Mouse (Mus musculus) left cerebral cortex, postnatal 4 days (tissue): ENCODE data around the gene Aco1. TPM values are rescaled to one million over a fixed set of nuclear protein-coding genes. Genes with fewer than 3 reads are reported as not detected.
"Not testable (repeated sequence)": the region's sequence is repeated elsewhere in the genome, so short reads cannot be mapped to it uniquely, and the experiment has no call there.

Experiments used
- DNase-seq: peaks from one replicate; pipeline ENCODE4 v3.0.0-alpha.2; 2022
- intact Hi-C: fragments of 180-260 bp; cut with DNase I; formaldehyde crosslinking; loops from one replicate; pipeline ENCODE4 v1.15.1; 2025
- total RNA-seq, 2 experiments: library from RNA; stranded (reverse); gene quantifications; 2 replicates each; pipeline ENCODE4 v1.2.3; 2021

Gene Aco1
- total RNA-seq: 10 to 100 TPM; 60.1 to 64.1 TPM

DNA sequence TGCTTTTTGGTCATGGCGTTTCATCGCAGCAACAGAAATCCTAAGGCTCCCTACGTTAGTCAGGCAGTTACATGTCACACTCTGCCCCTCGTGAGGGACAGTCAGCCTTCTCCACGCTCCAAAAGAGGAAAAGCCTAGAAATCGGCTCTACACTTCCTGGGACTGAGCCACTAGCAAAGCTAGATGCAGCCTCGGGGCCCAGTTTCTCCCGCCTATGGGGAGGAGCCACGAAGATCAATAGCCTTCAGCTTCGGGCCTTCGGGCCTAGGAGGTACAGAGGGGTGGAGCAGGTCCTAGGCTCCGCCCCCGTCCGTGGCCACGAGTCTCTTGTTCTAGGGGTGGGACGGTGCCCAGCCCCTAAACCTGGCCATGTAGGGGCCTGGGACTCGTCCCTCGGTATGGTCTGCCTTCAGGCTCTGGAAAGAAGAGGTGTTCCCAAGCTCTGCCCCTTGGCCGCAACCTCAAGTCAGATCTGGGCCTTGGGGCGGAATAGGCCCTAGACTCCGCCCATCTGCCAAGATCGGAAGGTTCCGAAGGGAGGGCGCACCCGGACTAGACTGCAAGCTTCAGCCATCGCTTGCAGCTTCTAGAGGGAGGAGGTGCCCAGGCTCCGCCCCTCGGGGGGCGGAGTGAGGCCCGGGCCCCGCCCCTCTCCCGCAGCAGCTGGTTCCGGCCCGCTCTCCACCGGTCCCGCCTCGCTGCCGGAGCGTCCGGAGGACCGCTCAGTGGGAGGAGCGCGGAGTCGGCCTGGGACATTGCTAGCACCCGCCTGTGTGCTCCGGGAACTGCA is at the start of gene Aco1:
Gene Aco1, plus strand, starts transcription at position 339 of the 790 bp plus-strand sequence.
- intact Hi-C loops: no loop called here
- peak; percentile 94 for DNase-seq

DNA sequence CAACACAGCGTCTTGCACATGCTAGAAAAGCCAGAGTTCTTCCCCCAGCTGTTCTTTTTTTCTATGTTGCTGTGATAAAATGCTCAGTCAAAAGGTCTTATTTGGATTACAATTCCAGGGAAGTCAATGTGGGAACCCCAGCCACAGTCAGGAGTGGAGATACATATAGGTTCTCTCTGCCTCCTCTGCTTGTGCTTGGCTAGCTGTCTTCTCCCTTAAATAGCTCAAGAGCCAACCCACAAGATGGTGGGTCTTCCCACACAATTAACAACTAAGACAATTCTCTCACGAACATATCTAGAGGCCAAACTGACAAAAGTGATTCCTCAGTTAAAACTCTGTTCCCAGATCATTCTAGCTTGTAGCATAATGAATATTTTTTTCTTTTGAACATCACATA is 47.9 kb upstream of the Aco1 start:
- intact Hi-C loops: no loop called here
- no peak for DNase-seq

DNA sequence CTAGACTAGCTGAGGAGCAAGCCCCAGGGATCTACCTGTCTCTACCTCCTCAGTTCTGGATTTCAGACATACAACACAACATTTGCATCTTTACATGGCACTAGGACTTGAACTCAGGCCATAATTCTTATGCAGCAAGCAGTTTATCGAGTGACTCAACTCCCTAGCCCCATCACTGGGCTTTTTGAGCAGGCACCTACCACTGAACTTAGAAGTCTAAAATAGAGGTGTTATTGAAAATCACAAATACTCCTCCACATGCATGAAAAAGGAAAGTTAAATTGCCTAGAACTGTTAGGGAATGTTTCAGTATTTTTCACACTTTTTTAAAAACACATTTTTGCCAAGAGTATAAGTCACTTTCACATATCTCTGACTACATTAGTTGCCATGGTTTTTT is 39.9 kb upstream of the Aco1 start:
- intact Hi-C loops: no loop called here
- no peak for DNase-seq

DNA sequence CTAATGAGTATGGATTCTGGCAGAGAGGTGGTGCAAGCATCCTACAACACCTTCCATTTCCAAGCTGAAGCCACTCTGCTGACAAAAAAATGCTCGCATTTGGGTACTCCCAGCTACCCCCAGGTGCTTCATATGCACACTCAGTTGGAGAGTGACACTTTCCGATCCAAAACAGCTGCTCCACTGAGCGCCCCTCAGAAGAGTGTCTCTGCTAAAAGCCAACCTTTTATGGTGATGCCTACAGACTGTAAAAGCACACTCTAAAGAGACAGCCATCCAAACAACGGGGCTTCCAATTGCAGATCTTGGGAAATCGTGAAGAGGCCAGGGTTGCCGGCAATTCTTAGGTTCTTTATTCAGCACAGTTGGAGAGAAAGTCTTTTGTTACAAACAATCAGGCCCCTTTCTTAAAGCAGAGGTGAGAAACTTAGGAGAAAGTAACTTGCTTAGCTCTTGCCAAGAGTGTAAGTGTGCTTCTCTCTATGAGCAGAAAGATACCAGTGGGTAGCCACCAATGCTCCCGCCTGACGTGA is 36.8 kb upstream of the Aco1 start:
- intact Hi-C loops: no loop called here
- DNase-seq: no peak

DNA sequence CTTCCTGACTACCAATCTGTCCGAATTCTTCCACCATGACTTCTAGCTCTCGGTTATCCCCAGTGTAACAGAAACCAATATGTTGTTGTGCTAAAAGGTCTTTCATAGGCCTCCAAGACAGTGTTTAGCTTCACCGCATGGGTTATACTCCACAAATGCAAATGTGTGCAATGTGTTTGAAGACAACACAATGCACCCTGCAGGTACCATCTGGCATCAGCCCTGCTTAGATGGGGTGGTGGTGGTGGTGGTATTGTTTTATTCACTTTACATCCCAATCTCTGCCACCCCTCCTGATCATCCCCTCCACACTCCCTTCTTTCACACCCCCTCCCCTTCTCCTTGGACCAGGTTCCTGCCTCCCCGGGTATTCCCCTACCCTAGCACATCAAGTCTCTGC is 34.9 kb upstream of the Aco1 start:
- intact Hi-C loops: no loop called here
- no peak for DNase-seq

DNA sequence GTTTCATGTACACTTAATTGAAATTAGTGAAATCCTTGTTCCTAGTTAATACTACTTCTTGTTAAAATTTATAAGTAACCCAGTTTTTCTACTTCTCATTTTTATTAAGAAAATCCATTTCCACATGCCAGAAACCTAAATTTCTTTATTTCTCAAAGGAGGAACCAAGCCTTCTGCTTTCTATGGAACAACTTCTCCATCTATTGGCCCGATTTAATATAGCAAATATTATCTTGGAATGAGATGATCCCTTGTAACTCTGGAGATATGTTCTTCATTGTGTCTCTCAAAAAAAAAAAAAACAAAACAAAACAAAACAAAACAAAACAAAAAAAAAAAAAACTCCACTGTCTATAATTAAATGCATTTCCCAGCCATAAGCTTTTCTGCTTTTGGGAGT is 29.7 kb upstream of the Aco1 start:
- intact Hi-C loops: no loop called here
- DNase-seq: no peak

DNA sequence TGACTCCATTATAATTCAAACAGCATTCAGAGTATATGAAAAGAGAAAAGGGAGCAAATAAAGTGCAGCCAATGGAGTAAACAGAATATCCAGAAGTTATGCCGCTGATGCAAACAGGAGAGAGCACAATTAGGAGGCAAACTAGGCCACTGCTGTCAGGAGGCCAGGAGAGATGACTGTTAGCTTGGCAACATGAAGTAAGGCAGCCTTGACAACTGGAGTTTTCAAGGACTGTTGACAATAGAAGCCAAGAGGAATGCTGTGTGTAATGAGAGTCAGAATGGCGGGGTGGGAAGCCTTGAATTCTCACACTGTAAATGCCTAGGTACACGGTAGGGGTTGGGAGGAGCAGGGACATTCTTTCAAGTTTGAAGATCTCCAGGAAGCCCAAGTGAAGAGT is 21.7 kb upstream of the Aco1 start:
- DNase-seq: no peak
- intact Hi-C loops: no loop called here

DNA sequence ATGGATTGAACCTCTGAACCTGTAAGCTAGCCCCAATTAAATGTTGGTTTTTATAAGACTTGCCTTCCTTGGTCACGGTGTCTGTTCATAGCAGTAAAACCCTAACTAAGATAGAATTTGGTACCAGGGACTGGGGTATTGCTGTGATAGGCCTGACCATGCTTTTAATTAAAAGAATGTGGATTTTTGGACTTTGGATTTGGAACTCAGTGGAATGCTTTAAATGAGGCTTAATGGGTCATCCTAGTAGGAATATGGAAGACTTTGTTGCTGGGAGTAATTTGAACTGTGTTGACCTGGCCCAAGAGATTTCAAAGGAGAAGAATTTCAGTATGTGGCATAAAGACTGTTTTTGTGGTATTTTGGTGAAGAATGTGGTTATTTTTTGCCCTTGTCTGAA is 20.6 kb upstream of the Aco1 start:
- DNase-seq, intact Hi-C loops: not testable (repeated sequence)

DNA sequence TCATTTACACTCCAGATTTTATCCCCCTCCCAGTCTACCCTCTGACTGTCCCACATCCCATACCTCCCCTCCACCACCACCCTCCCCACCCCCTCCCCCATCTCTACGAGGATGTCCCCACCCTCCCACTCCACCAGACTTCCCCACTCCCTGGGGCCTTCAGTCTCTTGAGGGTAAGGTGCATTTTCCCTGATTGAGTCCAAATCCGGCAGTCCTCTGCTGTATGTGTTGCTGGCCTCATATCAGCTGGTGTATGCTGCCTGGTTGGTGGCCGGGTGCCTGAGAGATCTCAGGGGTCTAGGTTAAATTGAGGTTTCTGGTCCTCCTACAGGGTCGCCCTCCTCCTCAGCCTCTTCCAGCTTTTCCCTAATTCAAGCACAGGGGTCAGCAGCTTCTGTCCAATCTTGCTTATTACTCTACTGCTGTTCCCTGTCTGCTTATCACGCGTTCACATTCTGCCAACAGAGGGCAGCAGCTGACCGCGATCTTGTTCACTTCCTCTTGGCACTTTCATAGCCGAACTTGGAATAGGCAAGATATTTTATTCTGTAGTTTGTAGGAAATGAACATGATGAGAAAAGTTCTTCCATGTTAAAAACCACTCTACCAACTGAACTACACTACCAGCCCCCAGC is 8.3 kb upstream of the Aco1 start:
- DNase-seq: peak; percentile 79
- intact Hi-C loops: no loop called here

DNA sequence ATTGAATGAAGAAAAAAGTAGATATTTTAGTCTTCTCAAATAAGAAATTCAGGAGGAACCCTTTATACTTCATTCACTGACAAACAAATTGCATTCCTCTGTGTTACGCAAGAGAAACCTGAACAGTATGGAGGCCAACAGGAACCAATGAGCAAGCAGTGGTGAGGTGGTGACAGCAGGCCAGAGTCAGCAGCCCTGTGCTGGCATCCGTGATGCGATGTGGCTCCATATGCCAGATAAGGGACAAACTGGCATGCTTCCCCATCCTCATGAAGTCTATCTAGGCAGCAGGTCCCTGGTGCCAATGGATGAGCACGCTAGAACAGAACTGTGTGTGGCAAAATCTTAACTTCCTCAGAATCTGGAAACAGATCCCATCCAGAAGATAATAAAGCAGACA is 6.4 kb upstream of the Aco1 start:
- peak; percentile 23 for DNase-seq
- intact Hi-C loops: no loop called here

DNA sequence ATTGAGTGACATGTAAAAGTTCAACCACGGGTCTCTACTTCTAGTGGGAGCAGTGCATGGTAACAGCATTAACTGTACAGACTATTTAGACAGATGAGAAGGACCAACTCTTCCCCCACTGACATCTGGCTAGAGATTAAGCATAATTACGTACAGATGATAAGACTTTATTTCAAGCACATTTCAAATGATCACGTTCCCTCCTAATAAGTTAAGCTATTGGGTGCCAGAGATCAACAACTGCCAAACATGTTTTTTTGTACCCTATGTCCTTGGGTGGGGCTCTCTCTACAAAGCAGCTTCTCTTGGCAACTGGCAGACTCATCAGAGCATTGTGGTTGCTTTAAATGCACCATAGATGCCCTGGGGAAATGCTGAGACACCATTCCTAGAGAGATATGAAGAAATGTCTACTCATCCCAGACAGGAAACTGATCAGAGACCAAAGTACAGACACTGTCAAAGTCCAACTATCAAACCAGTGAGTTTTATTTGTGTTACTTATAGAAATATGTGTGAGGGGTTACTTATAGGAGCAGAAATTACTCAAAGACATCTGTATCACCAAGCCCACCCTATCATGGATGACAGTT is 3.1 kb upstream of the Aco1 start:
- DNase-seq: no peak
- intact Hi-C loops: no loop called here

DNA sequence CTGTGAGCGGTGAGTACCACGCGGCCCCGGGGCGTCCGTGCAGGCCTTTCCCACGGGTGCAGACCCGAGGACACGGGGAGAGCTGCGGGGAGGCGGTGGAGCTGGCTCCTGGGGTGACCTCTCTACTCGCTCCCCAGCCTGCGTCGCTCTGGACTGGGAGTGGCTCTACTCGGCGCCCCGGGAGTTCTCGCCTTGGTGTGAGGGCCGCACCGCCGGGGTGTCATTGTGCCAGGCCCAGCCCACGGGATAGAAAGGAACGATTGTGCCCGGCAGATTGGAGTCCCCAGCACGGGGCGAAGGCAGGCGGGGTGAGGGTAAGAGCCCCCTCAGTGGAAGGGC is 621 bp downstream of the Aco1 start:
- DNase-seq: no peak
- intact Hi-C loops: no loop called here

DNA sequence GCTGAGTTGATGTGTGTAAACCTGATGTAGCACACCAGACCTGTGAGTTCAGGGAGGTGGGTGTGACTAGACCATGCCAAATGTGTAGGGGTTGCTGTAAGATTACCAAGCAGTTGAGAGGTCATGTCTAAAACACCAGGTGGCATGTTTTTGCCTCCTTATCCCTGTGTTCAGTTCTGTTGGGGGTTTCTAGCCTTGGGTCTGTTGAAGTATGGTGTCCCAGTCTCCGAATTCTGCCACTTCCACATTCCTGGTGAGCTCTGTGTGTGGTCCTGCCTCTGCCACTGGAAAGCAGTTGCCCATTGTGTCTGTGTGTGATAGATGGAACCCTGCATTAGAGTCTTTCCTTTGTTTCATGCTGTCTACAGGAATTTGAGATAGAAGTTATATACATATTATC is 1.7 kb downstream of the Aco1 start:
- DNase-seq: no peak
- intact Hi-C loops: no loop called here

DNA sequence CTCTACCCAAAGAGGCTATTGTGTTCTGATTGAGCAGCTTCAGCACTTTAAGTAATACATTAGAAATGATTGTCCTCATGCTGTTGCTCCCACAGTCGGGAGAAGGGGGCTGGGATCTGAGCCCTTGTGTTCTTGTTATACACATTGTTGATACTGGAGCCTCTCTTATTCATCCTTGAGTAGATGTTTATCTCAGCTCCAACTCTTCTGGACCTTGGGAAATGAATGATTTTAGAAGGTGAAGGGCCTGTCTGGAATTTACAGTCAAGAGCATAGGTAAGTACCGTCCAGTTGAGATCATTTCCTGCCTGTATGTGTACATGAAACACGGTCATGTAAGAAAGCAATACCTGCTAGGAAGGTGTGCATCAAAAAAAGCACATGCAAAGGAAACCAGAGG is 2.1 kb downstream of the Aco1 start:
- no peak for DNase-seq
- intact Hi-C loops: no loop called here

DNA sequence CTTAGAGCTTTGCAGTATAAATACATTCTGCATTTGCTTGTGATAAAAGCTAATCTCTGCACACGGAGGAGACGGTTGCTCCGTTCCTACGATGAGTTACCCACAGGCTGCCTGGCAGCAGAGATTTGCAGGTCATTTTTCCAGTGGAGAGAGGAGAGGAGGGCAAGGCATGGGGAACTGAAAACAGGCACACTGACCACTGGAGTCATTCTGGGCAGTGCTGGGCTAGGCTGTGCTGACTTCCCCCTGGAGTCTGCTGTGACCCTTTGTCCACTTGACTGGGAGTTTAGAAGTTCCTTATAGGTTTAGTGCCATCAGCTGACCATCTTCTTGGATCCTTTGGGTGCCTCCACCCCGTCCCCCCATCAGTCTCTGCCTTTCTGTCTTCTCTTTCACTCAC is 5.4 kb downstream of the Aco1 start:
- intact Hi-C loops: no loop called here
- no peak for DNase-seq

DNA sequence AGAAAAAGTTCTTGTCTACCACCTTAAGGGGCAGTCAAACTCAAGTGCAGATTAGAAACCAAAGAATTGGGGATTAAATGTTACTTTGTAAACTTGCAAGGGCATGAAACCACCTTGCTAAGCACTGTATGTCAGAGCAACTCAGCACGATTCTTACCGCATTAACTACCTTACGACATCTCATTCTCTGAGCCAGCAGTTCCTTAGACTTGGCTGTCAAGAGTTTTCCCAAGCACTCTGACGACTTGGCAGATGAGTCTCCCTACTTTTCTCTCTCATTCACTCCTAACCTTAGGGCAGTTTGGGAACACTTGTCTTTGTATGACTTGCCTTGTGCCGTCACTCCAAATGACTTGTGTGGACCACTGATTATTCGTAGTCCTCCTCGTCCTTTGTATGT is 7.2 kb downstream of the Aco1 start:
- DNase-seq: no peak
- intact Hi-C loops: no loop called here

DNA sequence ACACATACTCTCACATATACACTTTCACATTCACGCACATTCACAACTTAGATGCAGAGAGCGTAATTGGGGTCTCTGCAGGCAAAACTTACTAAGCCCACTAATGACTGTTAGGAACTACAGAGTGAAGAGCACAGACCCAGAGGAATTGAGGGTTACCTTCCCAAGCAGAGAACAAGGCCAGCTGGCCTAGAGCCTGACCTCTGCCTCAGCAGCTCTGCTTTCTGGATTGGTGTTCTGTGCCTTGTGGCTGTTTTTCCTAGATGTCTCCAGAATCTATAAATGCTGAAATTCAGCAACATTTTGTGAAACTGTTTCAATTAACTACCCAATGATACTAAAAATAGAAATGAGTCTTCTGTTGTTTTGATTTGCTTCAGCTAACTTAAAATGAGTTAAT is 9.9 kb downstream of the Aco1 start:
- no peak for DNase-seq
- intact Hi-C loops: no loop called here

DNA sequence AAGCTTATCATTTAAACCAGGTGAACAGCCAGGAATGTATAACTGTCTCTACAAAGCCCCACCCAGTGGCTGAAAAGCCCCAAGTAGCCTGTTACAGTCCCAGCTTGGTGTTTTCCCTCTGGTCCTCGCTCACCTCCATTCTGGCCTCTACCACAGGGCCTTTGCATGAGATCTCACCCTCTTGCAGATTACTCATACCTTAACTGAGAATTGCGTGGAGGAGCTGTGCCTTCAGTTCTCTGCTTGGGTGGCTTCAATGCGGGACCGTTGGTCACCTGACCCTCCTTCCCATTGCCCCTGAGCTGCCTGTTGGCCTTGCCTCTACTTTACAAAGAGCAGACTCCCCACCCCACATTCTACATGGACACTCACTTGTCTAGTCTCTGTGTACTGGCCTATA is 10.6 kb downstream of the Aco1 start:
- intact Hi-C loops: no loop called here
- DNase-seq: no peak

DNA sequence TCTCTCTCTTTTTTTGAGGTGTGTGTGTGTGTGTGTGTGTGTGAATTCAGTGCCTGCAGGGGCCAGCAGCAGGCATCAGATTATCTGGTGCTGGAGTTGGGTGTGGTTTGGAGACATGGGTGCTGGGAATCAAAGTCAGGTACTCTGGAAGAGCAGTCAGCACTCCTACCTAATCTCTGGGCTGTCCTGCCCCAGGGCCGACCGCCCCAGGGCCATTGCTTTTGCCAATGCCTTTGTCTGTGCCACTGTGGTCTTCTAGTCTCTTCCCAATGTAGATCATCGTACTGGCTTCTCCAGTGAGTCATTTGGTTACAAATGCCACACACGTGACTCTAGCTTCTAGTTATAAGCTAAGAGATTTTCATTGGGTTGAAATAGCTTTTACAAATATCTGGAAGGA is 11.9 kb downstream of the Aco1 start:
- intact Hi-C loops: no loop called here
- DNase-seq: no peak

DNA sequence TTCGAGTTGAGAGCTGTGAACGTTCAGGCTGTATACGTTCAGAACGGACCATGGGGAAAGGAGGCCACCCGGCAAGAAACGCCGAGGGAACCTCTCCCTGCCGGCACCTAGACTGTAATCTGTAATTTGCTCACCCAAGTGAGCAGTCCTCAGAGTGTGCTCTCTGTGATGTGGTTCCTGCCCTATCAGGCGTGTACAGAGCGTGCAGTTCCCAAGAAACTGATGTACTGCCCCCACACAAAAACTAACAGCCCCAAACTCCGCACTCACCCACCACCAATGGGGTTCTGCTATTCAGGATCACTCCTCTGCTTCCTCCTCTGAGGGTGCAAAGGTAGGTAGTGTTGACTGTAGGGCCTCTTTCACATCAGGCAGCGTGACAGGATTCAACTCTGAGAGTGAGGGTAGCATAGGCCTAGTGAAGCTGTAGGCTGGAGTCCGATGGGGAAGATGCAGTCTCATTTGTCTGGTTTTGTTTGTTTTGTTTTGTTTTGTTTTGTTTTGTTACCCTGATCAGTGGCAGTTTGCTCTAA is 12.7 kb downstream of the Aco1 start:
- intact Hi-C loops: no loop called here
- DNase-seq: no peak

DNA sequence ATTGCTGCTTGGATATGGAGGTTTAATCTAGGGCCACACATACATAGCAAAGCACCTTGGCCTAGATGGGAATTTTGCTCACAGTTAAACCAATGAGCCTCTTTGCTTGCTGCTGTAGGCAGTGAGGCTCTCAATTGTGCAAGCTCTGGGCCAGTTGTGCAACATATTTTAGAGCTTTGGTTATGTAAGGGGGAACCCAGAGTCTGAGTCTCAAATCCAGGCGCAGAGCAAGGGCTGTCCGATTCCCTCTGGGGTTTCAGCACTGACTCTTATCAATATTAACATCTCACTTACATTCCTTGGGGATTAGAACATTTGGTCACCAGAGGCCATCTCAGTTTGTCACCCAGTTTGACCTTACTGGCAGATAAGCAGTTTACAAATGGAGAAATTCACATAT is 13.3 kb downstream of the Aco1 start:
- no peak for DNase-seq

More for the DNA sequence above, 13.3 kb downstream of the Aco1 start:
- intact Hi-C loops: no loop called here
